Comparison of ENCODE assay signal across 8 mouse cellular contexts in the genomic region with DNA sequence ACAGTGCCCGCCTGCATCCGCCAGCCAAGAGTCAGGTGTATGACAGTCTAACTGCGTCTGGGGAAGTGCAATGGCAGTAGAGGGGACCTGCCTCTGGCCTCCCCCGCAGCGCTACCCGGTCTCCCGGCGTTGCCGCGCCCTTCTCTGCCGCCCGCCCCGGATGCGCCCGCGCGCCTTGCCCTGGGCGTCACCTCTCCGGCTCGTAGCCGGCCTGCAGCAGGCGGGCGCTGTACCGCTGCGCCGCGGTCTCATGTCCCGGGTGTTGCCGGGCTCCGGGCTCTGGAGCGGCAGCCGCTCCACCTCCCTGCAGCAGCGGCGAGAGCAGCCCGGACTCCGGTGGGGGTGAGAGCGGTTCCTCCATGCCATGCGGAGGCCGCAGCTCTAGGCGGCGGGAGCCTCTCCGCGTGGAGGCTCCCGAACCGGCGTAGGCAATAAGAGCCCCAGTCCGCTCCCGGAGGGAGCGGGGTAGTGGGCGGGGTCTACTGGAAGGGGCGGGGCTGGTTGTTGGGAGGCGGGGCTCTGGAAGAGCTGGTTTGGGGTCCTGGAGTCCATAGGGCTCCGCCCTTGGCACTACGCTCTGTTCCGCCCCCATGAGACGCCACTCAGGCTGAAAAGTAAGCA. TPM values are rescaled to one million over a fixed set of nuclear protein-coding genes. Genes with fewer than 3 reads are reported as not detected.
A peak's percentile ranks its signal among the peaks of the same experiment; 100 is the strongest.
DNase-seq lines count a peak whose midpoint lies in the region; ATAC-seq and TF ChIP-seq lines count a peak whose summit lies in the region.

TSS of gene Impdh1 (minus strand) at position 484 of the 621 bp plus-strand sequence.

- no peaks in the 10 kb centered on the region for H3K36me3 ChIP-seq in limb, embryonic 15.5 days
- no peaks in the 10 kb centered on the region for H3K36me3 ChIP-seq in midbrain, postnatal 0 days (ENCODE audit: insufficient read depth, low read length)
- H3K36me3 ChIP-seq in splenic B cell, adult 2 months (ENCODE audit: control insufficient read depth, insufficient read depth, low read length, poor library complexity, severe bottlenecking), result no peaks in the 10 kb centered on the region

- peaks cover 40% of the 10 kb centered on the region for H3K4me1 ChIP-seq in limb, embryonic 15.5 days
- 0 out of 2 replicates have a peak, but pooled peaks cover 3% of the 10 kb centered on the region for H3K4me1 ChIP-seq in midbrain, postnatal 0 days (ENCODE audit: insufficient read depth, low read length)

- peaks cover 30% of the 10 kb centered on the region for H3K27me3 ChIP-seq in limb, embryonic 15.5 days
- peaks cover 4% of the 10 kb centered on the region; the same call in 1 of the 2 replicates for H3K27me3 ChIP-seq in midbrain, postnatal 0 days (ENCODE audit: insufficient read depth, low read length)
- H3K27me3 ChIP-seq in splenic B cell, adult 2 months (ENCODE audit: control insufficient read depth, insufficient read depth, low read length, poor library complexity, severe bottlenecking), result no peaks in the 10 kb centered on the region

- peak within 1 kb of the TSS; percentile 29 for H3K9ac ChIP-seq in limb, embryonic 15.5 days
- H3K9ac ChIP-seq in midbrain, postnatal 0 days (replicated peaks; ENCODE audit: low read length, poor library complexity, severe bottlenecking), result peak within 1 kb of the TSS; percentile 60

- H3K9me3 ChIP-seq in limb, embryonic 15.5 days, result no peaks in the 10 kb centered on the region
- H3K9me3 ChIP-seq in midbrain, postnatal 0 days (ENCODE audit: low read length), result no peaks in the 10 kb centered on the region

- TF ChIP-seq CTCF in midbrain, postnatal 0 days (IDR thresholded peaks at IDR 0.05), result no peak

- WGBS in limb, embryonic 15.5 days, result under 1% methylated on average over 51 of the region's 56 CpGs
- under 1% methylated on average over 52 of the region's 56 CpGs for WGBS in midbrain, postnatal 0 days

- ATAC-seq in limb, embryonic 15.5 days (ENCODE audit: insufficient number of reproducible peaks, low FRiP score, low TSS enrichment, low read depth), result peak; percentile 64; the same call in 1 of the 2 replicates
- peak; percentile 28 for ATAC-seq in midbrain, postnatal 0 days (ENCODE audit: low FRiP score)

- peak within 1 kb of the TSS; percentile 98 for H3K4me2 ChIP-seq in limb, embryonic 15.5 days
- H3K4me2 ChIP-seq in midbrain, postnatal 0 days (ENCODE audit: low read depth, low read length, poor library complexity, severe bottlenecking), result peak within 1 kb of the TSS; percentile 96

- H3K4me3 ChIP-seq in limb, embryonic 15.5 days, result peak within 1 kb of the TSS; percentile 58
- peak within 1 kb of the TSS; percentile 59 for H3K4me3 ChIP-seq in midbrain, postnatal 0 days (ENCODE audit: low read depth, low read length)

- no peak within 1 kb of the TSS for H3K27ac ChIP-seq in limb, embryonic 15.5 days
- H3K27ac ChIP-seq in midbrain, postnatal 0 days (ENCODE audit: low read depth, low read length), result peak within 1 kb of the TSS; percentile 21; the same call in 1 of the 2 replicates

- peak; percentile 52 for DNase-seq in right cerebral cortex, adult 18-20 months
- no peak for DNase-seq in right cerebral cortex, postnatal 36 days (ENCODE audit: low spot score in 2 of 2)
- DNase-seq in embryo, embryonic 10.5 days (ENCODE audit: low spot score), result peak; percentile 88
- peak; percentile 99 for DNase-seq in heart, adult 11 months
- peak; percentile 77 for DNase-seq in kidney, adult 18-20 months
- DNase-seq in midbrain, postnatal 0 days (ENCODE audit: low spot score), result peak; percentile 79
- DNase-seq in splenic B cell, adult 2 months (ENCODE audit: low read depth, low spot score), result peak; percentile 84

RNA-seq across cellular contexts. Expression of gene Impdh1, which starts in this region (rescaled TPM):
- 50.4 and 56.8 TPM in 2 replicates for polyA plus RNA-seq in limb, embryonic 15.5 days (2015; fragmentation: Nextera tagmentation; extraction: Ambion mirVana)
- 35.6 and 37.5 TPM in 2 replicates for total RNA-seq in midbrain, postnatal 0 days (2014; rRNA removed)
- polyA plus RNA-seq in midbrain, postnatal 0 days (2015; fragmentation: Nextera tagmentation; extraction: Ambion mirVana), result 60.6 and 62.1 TPM in 2 replicates

Comparison
In these comparisons a context has a peak if more than half of its experiments do, and no peak if none do; other contexts are left out.
1. DNase-seq: peak in right cerebral cortex, adult 18-20 months (single experiment), embryo, embryonic 10.5 days (single experiment), heart, adult 11 months (single experiment), kidney, adult 18-20 months (single experiment), midbrain, postnatal 0 days (single experiment) and splenic B cell, adult 2 months (single experiment); none in right cerebral cortex, postnatal 36 days (0 of 2).